Mouse (Mus musculus): Measurements from ENCODE around the gene Tchh. TPM values are rescaled to one million over a fixed set of nuclear protein-coding genes. Genes with fewer than 3 reads are reported as not detected.

Gene Tchh
- total and polyA plus RNA-seq, 3 experiments = not detected

DNA sequence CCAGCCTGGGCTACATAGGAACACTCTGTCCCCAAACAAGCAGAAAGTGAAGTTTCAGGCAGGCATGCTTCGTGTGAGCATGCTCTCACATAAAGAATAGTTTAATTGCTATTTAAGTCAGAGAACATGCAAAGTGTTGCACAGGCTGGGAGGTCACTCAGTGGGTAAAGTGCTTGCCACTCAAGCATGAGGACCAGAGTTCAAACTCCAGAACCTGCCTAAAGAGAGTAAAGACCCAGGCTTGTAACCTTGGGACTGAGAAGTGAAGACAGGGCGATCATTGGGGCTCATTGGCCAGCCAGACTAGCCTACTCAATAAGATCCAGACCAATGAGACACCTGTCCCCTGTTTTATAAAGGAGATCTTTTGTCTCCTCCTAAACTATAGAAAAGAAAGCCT lies 46.4 kb downstream of the Tchh start:
- Histone ChIP-seq H3K4me3 (replicated peaks in 1 of 3; ENCODE audit: low read depth in 2 of 3, low read length in 2 of 3, poor library complexity in 1 of 3) (no peak overlapping the region), H3K4me1 (ENCODE audit: control insufficient read depth in 1 of 2, insufficient read depth in 2 of 2) (peaks cover 2 to 16% of the 10 kb centered on the region in 2 experiments; a peak in 2 of 4 replicates), H3K9me3 (replicated peaks; ENCODE audit: low read length) (no peaks in the 10 kb centered on the region), H3K27me3 (replicated peaks) (no peaks in the 10 kb centered on the region), H3K36me3 (replicated peaks in 1 of 2; ENCODE audit: control insufficient read depth in 1 of 2, insufficient read depth in 1 of 2, low read length in 1 of 2) (no peaks in the 10 kb centered on the region), H3K9ac (ENCODE audit: insufficient read depth, low read depth) (no peak overlapping the region), H3K79me2 (replicated peaks; ENCODE audit: control insufficient read depth, extremely low read depth, insufficient read depth, poor library complexity, severe bottlenecking) (no peaks in the 10 kb centered on the region), H3K27ac (ENCODE audit: insufficient read depth, low read depth) (no peak overlapping the region), H3K4me2 (ENCODE audit: insufficient read depth, low read depth, poor library complexity, severe bottlenecking) (no peak overlapping the region)
- no peak for DNase-seq (ENCODE audit: extremely low read depth)
- TF ChIP-seq ZC3H11A (IDR thresholded peaks at IDR 0.05; ENCODE audit: low read depth, low read length) (no peak), ETS1 (conservative IDR thresholded peaks at IDR 0.05; ENCODE audit: low read depth, low read length) (no peak), MEF2A (IDR thresholded peaks at IDR 0.05; ENCODE audit: borderline replicate concordance, low read depth, low read length) (no peak), CHD1 (IDR thresholded peaks at IDR 0.05; ENCODE audit: low read depth, low read length) (no peak), MAX (IDR thresholded peaks at IDR 0.05; ENCODE audit: low read length) (no peak), KAT2A (IDR thresholded peaks at IDR 0.05; ENCODE audit: insufficient replicate concordance, low read length) (no peak), RCOR1 (conservative IDR thresholded peaks at IDR 0.05; ENCODE audit: low read depth, low read length) (no peak), BHLHE40 (IDR thresholded peaks at IDR 0.05; ENCODE audit: low read depth, low read length) (no peak), CTCF (conservative IDR thresholded peaks at IDR 0.05 in 1 of 2, IDR thresholded peaks at IDR 0.05 in 1 of 2; ENCODE audit: low read depth in 2 of 2, low read length in 2 of 2) (no peak)
- dilution Hi-C loops (cut with MboI; ENCODE audit: extremely low pct_ligation_motif_present, extremely low pct_unique_long_range_greater_than_20kb, low sequenced_read_pairs) = no loop called here
- in situ Hi-C loops (cut with MboI; ENCODE audit: low pct_ligation_motif_present, low pct_unique_long_range_greater_than_20kb, low sequenced_read_pairs) = no loop called here

DNA sequence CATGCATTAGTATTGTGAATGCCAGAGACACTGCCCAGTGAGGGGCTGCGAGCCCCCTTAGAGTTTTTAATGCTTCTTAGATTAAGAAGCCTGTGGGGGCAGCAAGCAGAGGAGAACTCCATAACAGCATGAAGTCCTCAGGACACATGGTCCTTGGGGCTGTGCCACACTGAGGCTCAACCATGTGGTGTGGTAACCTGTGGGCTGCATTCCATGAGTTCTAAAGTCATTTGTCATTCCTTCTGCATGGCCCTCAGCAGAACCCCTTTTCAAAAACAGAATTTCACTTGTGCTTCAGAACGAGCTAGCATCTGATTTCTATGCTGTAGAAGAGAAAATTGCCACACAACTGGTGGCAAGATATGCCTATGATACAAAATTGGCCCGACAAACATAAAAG lies 50.0 kb downstream of the Tchh start:
- peaks cover 0 to 4% of the 10 kb centered on the region in 2 experiments; a peak in 1 of 4 replicates for H3K4me1 ChIP-seq (ENCODE audit: control insufficient read depth in 1 of 2, insufficient read depth in 2 of 2)
- no peak for DNase-seq (ENCODE audit: extremely low read depth)
- in situ Hi-C loops (cut with MboI; ENCODE audit: low pct_ligation_motif_present, low pct_unique_long_range_greater_than_20kb, low sequenced_read_pairs) (loop anchor here (10.0 kb wide), 2 partner anchors 127 to 357 kb away; no protein-coding TSS in a partner anchor), dilution Hi-C loops (cut with MboI; ENCODE audit: extremely low pct_ligation_motif_present, extremely low pct_unique_long_range_greater_than_20kb, low sequenced_read_pairs) (no loop called here)
- no peak overlapping the region for H3K9ac ChIP-seq (ENCODE audit: insufficient read depth, low read depth)
- no peak overlapping the region for H3K4me3 ChIP-seq (replicated peaks in 1 of 3; ENCODE audit: low read depth in 2 of 3, low read length in 2 of 3, poor library complexity in 1 of 3)
- no peaks in the 10 kb centered on the region for H3K27me3 ChIP-seq (replicated peaks)
- TF ChIP-seq RCOR1 (conservative IDR thresholded peaks at IDR 0.05; ENCODE audit: low read depth, low read length) (no peak), PAX5 (IDR thresholded peaks at IDR 0.05; ENCODE audit: low read length) (no peak), GABPA (IDR thresholded peaks at IDR 0.05; ENCODE audit: insufficient replicate concordance, low read depth, low read length) (no peak), MAFK (IDR thresholded peaks at IDR 0.05; ENCODE audit: insufficient replicate concordance, low read length) (no peak), TCF12 (IDR thresholded peaks at IDR 0.05; ENCODE audit: low read depth, low read length) (no peak), SIN3A (IDR thresholded peaks at IDR 0.05; ENCODE audit: low read length) (no peak), BHLHE40 (IDR thresholded peaks at IDR 0.05; ENCODE audit: low read depth, low read length) (no peak), MAZ (IDR thresholded peaks at IDR 0.05; ENCODE audit: low read depth, low read length) (no peak), SMC3 (IDR thresholded peaks at IDR 0.05; ENCODE audit: low read depth, low read length) (no peak), IRF4 (IDR thresholded peaks at IDR 0.05; ENCODE audit: low read depth, low read length) (no peak), ZKSCAN1 (IDR thresholded peaks at IDR 0.05; ENCODE audit: borderline replicate concordance, low read depth, low read length) (no peak), E2F4 (IDR thresholded peaks at IDR 0.05; ENCODE audit: insufficient replicate concordance, low read depth, low read length) (no peak), USF1 (IDR thresholded peaks at IDR 0.05; ENCODE audit: low read depth, low read length) (no peak), MAX (IDR thresholded peaks at IDR 0.05; ENCODE audit: low read length) (no peak), MYC (IDR thresholded peaks at IDR 0.05; ENCODE audit: low read depth, low read length) (no peak), JUN (IDR thresholded peaks at IDR 0.05; ENCODE audit: insufficient read depth, low read depth, low read length) (no peak), RAD21 (IDR thresholded peaks at IDR 0.05; ENCODE audit: low read depth, low read length) (no peak), ZNF384 (IDR thresholded peaks at IDR 0.05; ENCODE audit: low read depth, low read length) (no peak)
- no peaks in the 10 kb centered on the region for H3K36me3 ChIP-seq (replicated peaks in 1 of 2; ENCODE audit: control insufficient read depth in 1 of 2, insufficient read depth in 1 of 2, low read length in 1 of 2)
- no peaks in the 10 kb centered on the region for H3K9me3 ChIP-seq (replicated peaks; ENCODE audit: low read length)
- no peak overlapping the region for H3K27ac ChIP-seq (ENCODE audit: insufficient read depth, low read depth)
- H3K79me2 ChIP-seq (replicated peaks; ENCODE audit: control insufficient read depth, extremely low read depth, insufficient read depth, poor library complexity, severe bottlenecking) = no peaks in the 10 kb centered on the region
- H3K4me2 ChIP-seq (ENCODE audit: insufficient read depth, low read depth, poor library complexity, severe bottlenecking) = no peak overlapping the region

All from CH12.LX (cell line).